Mouse (Mus musculus): ENCODE measurements around the gene Taok2. TPM values are rescaled to one million over a fixed set of nuclear protein-coding genes. Genes with fewer than 3 reads are reported as not detected.
A peak's percentile ranks its signal among the peaks of the same experiment; 100 is the strongest.

Taok2 gene
- polyA plus RNA-seq, 1 experiment from 2014 or later: 11.6 TPM

DNA sequence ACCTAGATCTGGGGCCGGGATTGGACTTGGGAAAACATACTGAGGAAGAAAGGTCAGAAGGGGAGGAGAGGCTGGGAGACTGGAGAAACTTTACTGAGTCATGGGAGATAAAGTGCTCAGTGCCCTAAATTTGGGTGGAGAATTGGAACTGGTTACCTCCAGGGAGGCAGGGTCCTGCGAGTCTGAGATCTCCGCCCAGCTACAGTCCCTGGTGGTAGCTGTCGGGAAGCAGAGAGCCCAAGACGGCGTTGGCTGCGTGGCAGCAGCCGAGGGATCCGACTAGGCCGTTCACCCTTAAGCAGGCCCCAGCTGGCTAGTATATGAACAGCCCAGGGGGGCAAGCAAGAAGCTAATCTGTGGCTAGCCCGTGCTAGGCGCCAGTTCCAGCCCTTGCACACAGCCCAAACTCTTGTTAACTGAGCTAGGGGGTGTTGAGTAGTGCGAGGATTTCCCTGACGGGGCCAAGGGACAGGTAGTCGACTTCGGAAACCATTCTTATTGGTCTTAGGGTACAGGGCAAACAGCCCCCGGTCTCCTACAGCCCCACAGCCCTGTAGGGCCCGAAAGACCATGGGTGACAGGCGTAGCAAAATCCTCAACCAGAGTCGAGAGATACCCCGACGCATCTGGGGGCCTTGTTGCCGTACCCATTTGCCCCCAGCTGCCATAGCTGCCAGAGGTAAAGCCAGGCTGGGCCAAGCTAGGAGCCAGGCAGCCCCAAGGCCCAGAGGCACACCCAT lies 14.6 kb downstream of the Taok2 start:
- Histone ChIP-seq H3K4me3 (replicated peaks) (no peak overlapping the region), H3K27me3 (no peaks in the 10 kb centered on the region), H3K9me3 (replicated peaks) (no peaks in the 10 kb centered on the region), H3K4me1 (replicated peaks) (0 out of 2 replicates have a peak, but pooled peaks cover 3% of the 10 kb centered on the region), H3K9ac (no peak overlapping the region), H3K27ac (no peak overlapping the region), H3K36me3 (peaks cover 100% of the 10 kb centered on the region), H3K4me2 (no peak overlapping the region)
- DNase-seq: no peak
- no peak for ATAC-seq (ENCODE audit: low read depth)
- 88% methylated on average over 23 of the region's 23 CpGs for WGBS (ENCODE audit: insufficient replicate concordance)

DNA sequence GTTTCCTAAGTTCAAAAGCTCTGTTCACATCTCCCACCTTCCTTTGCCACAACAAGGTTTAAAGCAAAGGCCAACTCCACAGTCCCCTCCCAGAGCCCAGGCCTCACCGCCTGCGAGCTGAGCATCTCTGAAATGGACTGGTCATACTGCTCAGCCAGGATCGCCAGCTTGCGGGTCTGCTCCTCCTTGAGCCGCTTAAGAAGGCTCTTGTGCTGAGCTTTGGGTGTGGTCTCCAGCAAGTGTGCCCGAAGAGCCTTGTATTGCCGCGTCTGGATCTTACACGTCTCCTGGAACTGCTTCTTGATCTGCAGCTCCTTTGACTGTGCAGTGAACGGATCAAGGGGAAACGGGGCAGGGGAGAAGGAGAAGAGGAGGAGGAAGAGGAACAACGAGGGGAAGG lies 16.5 kb downstream of the Taok2 start:
- ATAC-seq (ENCODE audit: low read depth) (no peak), DNase-seq (no peak)
- H3K9ac ChIP-seq: no peak overlapping the region
- H3K4me1 ChIP-seq (replicated peaks): peaks cover 21% of the 10 kb centered on the region
- H3K4me2 ChIP-seq: no peak overlapping the region
- no peak overlapping the region for H3K4me3 ChIP-seq (replicated peaks)
- no peak overlapping the region for H3K27ac ChIP-seq
- WGBS (ENCODE audit: insufficient replicate concordance): 78% methylated on average over 12 of the region's 12 CpGs
- no peaks in the 10 kb centered on the region for H3K9me3 ChIP-seq (replicated peaks)
- H3K27me3 ChIP-seq: no peaks in the 10 kb centered on the region
- H3K36me3 ChIP-seq: peaks cover 95% of the 10 kb centered on the region

DNA sequence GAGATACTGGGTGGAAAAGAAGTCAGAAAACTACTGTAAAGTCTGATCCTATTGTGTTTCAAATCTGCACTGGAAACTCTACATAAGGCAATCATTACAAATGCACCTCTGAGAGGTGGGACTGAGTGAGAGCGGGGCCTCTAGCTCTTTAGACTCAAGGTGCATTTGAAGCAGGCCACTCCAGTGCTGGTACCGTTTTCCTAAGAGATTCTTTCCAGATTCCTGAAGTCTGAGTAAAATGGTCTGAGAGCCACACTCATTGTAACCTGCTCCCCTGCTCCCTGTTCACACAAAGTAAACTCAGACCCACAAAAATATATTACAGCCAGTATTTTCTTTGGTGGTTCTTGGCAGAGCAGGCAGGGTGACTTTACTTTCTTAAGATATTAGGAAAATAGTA lies 17.0 kb downstream of the Taok2 start:
- H3K4me1 ChIP-seq (replicated peaks): peaks cover 26% of the 10 kb centered on the region
- no peaks in the 10 kb centered on the region for H3K9me3 ChIP-seq (replicated peaks)
- no peak overlapping the region for H3K9ac ChIP-seq
- WGBS (ENCODE audit: insufficient replicate concordance): 86% methylated on average over 2 of the region's 2 CpGs
- no peak overlapping the region for H3K27ac ChIP-seq
- no peak for DNase-seq
- H3K4me3 ChIP-seq (replicated peaks): no peak overlapping the region
- H3K4me2 ChIP-seq: no peak overlapping the region
- H3K27me3 ChIP-seq: no peaks in the 10 kb centered on the region
- no peak for ATAC-seq (ENCODE audit: low read depth)
- H3K36me3 ChIP-seq: peaks cover 90% of the 10 kb centered on the region

DNA sequence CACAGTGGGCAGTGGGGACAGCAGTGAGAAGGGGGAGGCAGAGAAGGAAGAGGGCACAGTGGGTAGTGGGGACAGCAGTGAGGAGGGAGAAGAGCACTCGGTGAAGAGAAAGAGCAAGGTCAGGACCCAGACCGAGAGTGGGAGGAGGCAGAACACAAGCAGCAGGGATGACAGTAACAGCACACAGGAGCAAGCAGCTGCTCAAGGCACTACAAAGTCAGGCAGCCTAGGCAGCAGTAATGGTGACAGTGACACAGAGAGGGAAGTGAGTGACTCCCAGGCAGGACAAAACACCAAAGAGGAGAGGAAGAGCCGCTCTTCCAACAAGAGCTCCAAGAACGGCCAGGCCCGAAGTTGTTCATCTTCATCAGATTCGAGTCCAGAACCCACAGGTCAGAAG lies 20.7 kb downstream of the Taok2 start:
- ATAC-seq (ENCODE audit: low read depth): no peak
- peak overlapping the region; percentile 94 for H3K4me2 ChIP-seq
- peaks cover 45% of the 10 kb centered on the region for H3K4me1 ChIP-seq (replicated peaks)
- WGBS (ENCODE audit: insufficient replicate concordance): 72% methylated on average over 6 of the region's 6 CpGs
- DNase-seq: no peak
- H3K27me3 ChIP-seq: no peaks in the 10 kb centered on the region
- peak overlapping the region; percentile 78 for H3K27ac ChIP-seq
- peak overlapping the region; percentile 77 for H3K4me3 ChIP-seq (replicated peaks)
- no peaks in the 10 kb centered on the region for H3K9me3 ChIP-seq (replicated peaks)
- H3K36me3 ChIP-seq: peaks cover 68% of the 10 kb centered on the region
- H3K9ac ChIP-seq: peak overlapping the region; percentile 82

DNA sequence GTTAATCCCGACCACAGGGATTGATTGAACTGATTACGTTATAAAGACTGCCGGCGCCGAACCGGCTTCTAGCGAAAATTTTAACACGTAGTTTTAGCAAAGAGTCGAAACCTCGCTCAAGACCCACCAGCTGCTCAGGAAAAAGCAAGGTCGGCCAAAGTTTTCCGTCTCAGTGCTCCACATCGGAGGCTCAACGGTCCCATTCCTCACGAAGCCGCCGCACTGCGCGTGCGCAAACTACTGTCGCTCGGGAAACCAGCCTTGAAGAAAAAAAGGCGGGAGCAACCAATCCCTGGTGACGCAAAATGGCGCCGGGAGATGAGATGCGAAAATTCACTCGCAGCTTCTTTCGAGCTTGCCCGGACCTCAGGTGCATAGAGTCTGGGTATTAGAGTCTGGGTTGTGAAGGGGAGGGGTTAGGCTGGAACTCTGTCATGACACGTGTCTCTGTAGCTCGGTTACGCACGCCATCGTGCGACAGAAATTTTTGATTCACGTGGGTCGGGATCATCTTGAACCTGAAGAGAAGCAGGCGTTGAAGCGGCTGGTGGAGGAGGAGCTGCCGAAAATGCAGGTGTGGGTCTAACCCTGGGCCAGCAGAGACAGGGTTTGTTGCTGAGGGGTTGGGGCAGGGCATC lies 22.2 kb downstream of the Taok2 start, which contains the start of gene Ino80e:
Gene Ino80e, minus strand, starts transcription at position 231 of the 638 bp plus-strand sequence.
- Histone ChIP-seq H3K9me3 (replicated peaks) (no peaks in the 10 kb centered on the region), H3K36me3 (peaks cover 68% of the 10 kb centered on the region), H3K27ac (peak within 1 kb of the TSS; percentile 79), H3K4me3 (replicated peaks) (peak within 1 kb of the TSS; percentile 77), H3K4me1 (replicated peaks) (peaks cover 45% of the 10 kb centered on the region), H3K9ac (peak within 1 kb of the TSS; percentile 88), H3K4me2 (peak within 1 kb of the TSS; percentile 94), H3K27me3 (no peaks in the 10 kb centered on the region)
- DNase-seq (peak; percentile 87), ATAC-seq (ENCODE audit: low read depth) (peak; percentile 63)
- WGBS (ENCODE audit: insufficient replicate concordance): under 1% methylated on average over 41 of the region's 41 CpGs

DNA sequence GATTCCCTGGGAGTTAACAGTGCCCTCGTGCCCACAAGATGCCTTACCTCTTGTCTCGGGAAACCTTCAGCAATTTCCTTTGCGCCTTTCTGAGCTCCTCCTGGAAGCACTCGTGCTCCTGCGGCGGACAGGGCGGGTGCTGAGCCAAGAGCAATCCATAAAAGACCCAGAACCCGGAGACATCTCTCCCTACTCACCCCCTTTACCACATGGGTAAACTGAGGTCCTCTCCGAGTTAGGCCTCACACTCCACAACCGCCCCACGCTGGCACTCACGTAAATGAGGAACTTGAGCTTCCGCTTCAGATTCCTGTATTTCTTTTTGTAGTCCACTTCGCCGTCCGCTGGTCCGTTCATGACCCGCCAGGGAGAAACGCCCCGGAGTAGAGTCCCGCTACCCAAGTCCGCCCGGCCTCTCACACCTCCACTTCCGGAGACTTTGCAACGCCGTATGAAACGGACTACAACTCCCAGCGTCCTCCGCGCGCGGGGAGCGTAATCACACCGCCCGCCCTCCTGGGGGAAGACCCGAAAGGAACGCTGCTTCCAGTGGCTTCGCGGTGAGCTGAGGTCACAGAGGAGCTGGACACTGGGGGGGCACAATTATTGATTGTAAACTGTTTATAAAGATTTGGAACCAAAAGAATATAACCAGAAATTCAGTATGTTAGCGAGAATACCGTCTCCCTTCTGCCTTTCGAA lies 22.9 kb downstream of the Taok2 start, which contains the start of gene Hirip3:
Gene Hirip3, plus strand, starts transcription at position 544 of the 702 bp plus-strand sequence.
- peak within 1 kb of the TSS; percentile 88 for H3K9ac ChIP-seq
- ATAC-seq (ENCODE audit: low read depth) (peak; percentile 93), DNase-seq (peak; percentile 94)
- H3K9me3 ChIP-seq (replicated peaks): no peaks in the 10 kb centered on the region
- H3K36me3 ChIP-seq: peaks cover 68% of the 10 kb centered on the region
- H3K4me1 ChIP-seq (replicated peaks): peaks cover 45% of the 10 kb centered on the region
- H3K4me3 ChIP-seq (replicated peaks): peak within 1 kb of the TSS; percentile 77
- WGBS (ENCODE audit: insufficient replicate concordance): 1% methylated on average over 42 of the region's 42 CpGs
- H3K27ac ChIP-seq: peak within 1 kb of the TSS; percentile 79
- H3K27me3 ChIP-seq: no peaks in the 10 kb centered on the region
- peak within 1 kb of the TSS; percentile 94 for H3K4me2 ChIP-seq

DNA sequence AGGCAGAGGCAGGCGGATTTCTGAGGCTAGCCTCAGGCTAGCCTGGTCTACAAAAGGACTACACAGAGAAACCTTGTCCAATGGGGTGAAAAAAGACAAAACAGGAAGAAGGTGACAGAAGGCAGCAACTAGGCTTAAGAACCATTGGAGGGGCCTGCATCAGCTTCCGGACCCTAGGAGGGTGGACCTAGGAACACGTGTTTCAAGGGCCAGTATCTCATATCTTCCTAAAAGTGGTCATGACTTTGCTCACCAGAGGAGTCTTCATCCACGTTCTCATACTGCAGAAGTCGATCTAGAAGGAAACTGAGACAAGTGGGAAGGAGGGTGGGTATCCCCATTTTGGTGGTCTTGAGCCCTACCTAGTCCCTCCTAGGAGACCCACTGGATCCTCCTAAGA lies 23.5 kb downstream of the Taok2 start:
- H3K36me3 ChIP-seq: peaks cover 68% of the 10 kb centered on the region
- ATAC-seq (ENCODE audit: low read depth) (no peak), DNase-seq (no peak)
- 26% methylated on average over 5 of the region's 5 CpGs for WGBS (ENCODE audit: insufficient replicate concordance)
- H3K9ac ChIP-seq: peak overlapping the region; percentile 88
- peak overlapping the region; percentile 77 for H3K4me3 ChIP-seq (replicated peaks)
- no peaks in the 10 kb centered on the region for H3K27me3 ChIP-seq
- H3K4me2 ChIP-seq: peak overlapping the region; percentile 94
- H3K27ac ChIP-seq: peak overlapping the region; percentile 79
- peaks cover 45% of the 10 kb centered on the region for H3K4me1 ChIP-seq (replicated peaks)
- no peaks in the 10 kb centered on the region for H3K9me3 ChIP-seq (replicated peaks)

DNA sequence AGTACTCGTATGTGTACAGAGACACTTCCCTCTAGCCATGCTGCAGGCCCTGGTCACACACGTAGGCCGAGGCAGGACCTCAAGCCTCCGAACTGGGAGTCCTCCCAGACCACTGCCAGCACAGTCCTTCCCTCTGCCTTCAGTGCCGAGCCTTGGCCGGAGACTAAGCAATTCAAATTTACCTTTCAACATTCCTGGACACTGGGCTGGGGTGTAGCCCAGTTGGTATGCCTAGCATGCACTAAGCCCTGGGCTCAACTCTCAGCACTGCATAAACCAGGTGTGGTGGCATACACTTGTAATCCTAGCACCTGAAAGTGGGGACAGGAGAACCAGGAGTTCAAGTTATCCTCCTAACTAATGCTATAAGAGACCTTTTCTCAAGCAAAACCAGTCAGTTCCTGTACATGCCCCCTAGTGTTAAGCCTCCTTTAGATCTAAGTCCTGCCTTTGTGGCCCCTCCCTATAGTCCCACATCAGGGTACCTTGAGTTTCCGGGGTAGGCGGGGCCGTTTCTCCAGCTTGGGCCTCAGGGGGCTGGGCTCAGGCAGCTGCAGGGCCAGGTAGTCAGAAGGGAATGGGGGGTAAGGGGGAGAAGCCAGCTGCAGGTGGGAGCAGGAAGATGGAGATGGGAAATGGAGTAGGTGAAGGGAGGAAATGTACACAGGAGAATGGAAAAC lies 27.6 kb downstream of the Taok2 start:
- no peak overlapping the region for H3K9ac ChIP-seq
- peaks cover 17% of the 10 kb centered on the region for H3K4me1 ChIP-seq (replicated peaks)
- peaks cover 84% of the 10 kb centered on the region for H3K36me3 ChIP-seq
- H3K4me3 ChIP-seq (replicated peaks): no peak overlapping the region
- ATAC-seq (ENCODE audit: low read depth) (no peak), DNase-seq (no peak)
- no peaks in the 10 kb centered on the region for H3K27me3 ChIP-seq
- no peak overlapping the region for H3K27ac ChIP-seq
- H3K9me3 ChIP-seq (replicated peaks): no peaks in the 10 kb centered on the region
- WGBS (ENCODE audit: insufficient replicate concordance): 74% methylated on average over 9 of the region's 9 CpGs
- no peak overlapping the region for H3K4me2 ChIP-seq

DNA sequence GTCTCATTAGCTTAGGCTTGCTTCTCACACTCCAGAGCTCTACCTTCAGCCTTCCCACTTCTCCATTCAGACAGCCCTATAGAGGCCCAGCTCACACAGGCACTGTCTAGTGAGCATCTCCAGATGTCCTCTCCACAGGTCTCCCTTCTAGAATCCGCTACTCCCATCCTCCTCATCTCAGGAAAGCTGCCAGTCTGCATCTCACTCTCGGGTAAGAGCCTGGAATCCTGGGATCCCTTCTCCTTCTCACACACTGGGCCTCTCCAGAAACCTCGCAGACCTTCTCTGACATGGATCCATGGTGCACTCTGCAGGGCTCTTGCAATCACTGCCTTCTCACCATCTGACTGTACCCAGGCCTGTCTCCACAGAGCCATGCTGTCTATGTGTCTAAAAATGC lies 28.9 kb downstream of the Taok2 start:
- Histone ChIP-seq H3K4me3 (replicated peaks) (no peak overlapping the region), H3K4me2 (no peak overlapping the region), H3K4me1 (replicated peaks) (peaks cover 9% of the 10 kb centered on the region), H3K9me3 (replicated peaks) (no peaks in the 10 kb centered on the region), H3K9ac (no peak overlapping the region), H3K27me3 (peaks cover 6% of the 10 kb centered on the region; the same call in 1 of the 2 replicates), H3K36me3 (peaks cover 88% of the 10 kb centered on the region), H3K27ac (no peak overlapping the region)
- DNase-seq: no peak
- ATAC-seq (ENCODE audit: low read depth): no peak
- 84% methylated on average over 3 of the region's 3 CpGs for WGBS (ENCODE audit: insufficient replicate concordance)

DNA sequence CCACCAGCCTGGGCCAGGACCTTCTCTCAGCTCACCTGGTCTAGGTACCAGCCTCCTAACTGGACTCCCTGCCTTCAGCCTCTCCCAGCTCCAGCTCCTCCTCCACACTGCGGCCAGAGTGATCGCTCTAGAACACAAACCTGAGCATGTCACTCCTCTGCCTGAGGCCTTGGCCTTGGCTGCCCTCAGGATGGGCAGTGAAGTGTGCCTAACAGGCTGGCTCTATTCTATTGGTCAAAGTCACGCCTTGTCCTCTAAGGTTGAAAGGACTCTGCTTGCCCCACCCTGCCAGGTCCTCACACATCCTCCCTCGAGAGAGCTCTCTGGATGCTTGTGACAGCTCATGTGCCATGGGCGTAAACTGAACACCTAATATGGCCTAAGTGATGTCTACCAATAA lies 31.0 kb downstream of the Taok2 start:
- Histone ChIP-seq H3K4me1 (replicated peaks) (peaks cover 4% of the 10 kb centered on the region; the same call in 1 of the 2 replicates), H3K4me3 (replicated peaks) (no peak overlapping the region), H3K4me2 (no peak overlapping the region), H3K9me3 (replicated peaks) (no peaks in the 10 kb centered on the region), H3K36me3 (peaks cover 70% of the 10 kb centered on the region), H3K9ac (no peak overlapping the region), H3K27ac (no peak overlapping the region), H3K27me3 (peaks cover 28% of the 10 kb centered on the region)
- DNase-seq (no peak), ATAC-seq (ENCODE audit: low read depth) (no peak)
- 76% methylated on average over 5 of the region's 5 CpGs for WGBS (ENCODE audit: insufficient replicate concordance)

DNA sequence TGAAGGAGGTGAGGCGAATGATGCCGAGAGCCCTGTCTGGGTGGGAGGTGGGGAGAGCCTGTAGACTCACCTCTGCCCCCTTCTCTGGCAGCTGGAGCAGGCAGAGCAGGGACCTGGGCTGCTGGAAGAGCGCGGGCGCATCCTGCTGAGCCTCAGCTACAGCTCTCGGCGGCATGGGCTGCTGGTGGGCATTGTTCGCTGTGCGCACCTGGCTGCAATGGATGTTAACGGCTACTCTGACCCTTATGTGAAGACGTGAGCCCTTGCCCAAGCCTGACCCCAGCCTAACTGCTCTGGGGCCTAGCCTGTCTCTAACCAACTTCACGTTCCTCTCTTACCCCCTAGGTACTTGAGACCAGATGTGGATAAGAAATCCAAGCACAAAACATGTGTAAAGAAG lies 33.3 kb downstream of the Taok2 start:
- Histone ChIP-seq H3K9ac (no peak overlapping the region), H3K36me3 (peaks cover 47% of the 10 kb centered on the region), H3K4me1 (replicated peaks) (peaks cover 15% of the 10 kb centered on the region), H3K27ac (no peak overlapping the region), H3K4me2 (no peak overlapping the region), H3K4me3 (replicated peaks) (no peak overlapping the region), H3K27me3 (peaks cover 50% of the 10 kb centered on the region), H3K9me3 (replicated peaks) (no peaks in the 10 kb centered on the region)
- DNase-seq (no peak), ATAC-seq (ENCODE audit: low read depth) (no peak)
- WGBS (ENCODE audit: insufficient replicate concordance): 58% methylated on average over 12 of the region's 12 CpGs
